Mouse (Mus musculus): Measurements from ENCODE around the gene Gm20388. TPM values are rescaled to one million over a fixed set of nuclear protein-coding genes. Genes with fewer than 3 reads are reported as not detected.

Gm20388 gene
- polyA plus RNA-seq, 1 experiment from 2014 or later = not detected

DNA sequence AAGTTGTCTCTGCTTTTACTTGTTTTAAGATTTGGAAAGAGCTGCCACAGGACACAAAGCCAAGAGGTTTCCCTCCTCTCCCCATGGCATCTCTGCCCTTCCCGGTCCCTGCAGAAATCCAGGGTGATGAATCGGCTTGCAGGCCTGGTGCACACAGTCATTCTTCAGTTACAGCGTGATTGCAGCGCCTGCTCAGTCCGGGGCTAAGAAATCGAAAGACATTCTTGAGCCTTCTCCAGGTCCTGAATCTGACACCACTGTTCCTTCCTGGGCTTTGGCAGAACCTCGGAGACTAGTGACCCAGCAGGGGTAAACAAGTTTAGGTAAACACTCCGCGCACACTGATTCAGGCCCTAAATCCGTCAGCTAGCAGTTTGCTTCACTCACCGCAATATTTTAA, 991.7 kb downstream of the Gm20388 start:
- no peak overlapping the region; the same call in 1 of the 2 replicates for H3K27ac ChIP-seq (replicated peaks; ENCODE audit: low read depth, low read length)
- H3K4me3 ChIP-seq (ENCODE audit: low read depth, low read length) = no peak overlapping the region
- no peak overlapping the region for H3K4me2 ChIP-seq (ENCODE audit: low read depth, severe bottlenecking)
- DNase-seq (ENCODE audit: low spot score) (no peak), ATAC-seq (ENCODE audit: insufficient number of reproducible peaks, low FRiP score, low TSS enrichment, low read depth) (no peak)
- no peaks in the 10 kb centered on the region for H3K36me3 ChIP-seq (ENCODE audit: control insufficient read depth, insufficient read depth, low read length)
- H3K27me3 ChIP-seq (ENCODE audit: control insufficient read depth, insufficient read depth, low read length) = peaks cover 20% of the 10 kb centered on the region
- 9% methylated on average over 11 of the region's 11 CpGs for WGBS
- peaks cover 17% of the 10 kb centered on the region; the same call in 1 of the 2 replicates for H3K4me1 ChIP-seq (ENCODE audit: control insufficient read depth, insufficient read depth, low read length)
- no peak overlapping the region for H3K9ac ChIP-seq (ENCODE audit: low read length)
- 0 out of 2 replicates have a peak, but pooled peaks cover 1% of the 10 kb centered on the region for H3K9me3 ChIP-seq (ENCODE audit: control insufficient read depth, low read length)

DNA sequence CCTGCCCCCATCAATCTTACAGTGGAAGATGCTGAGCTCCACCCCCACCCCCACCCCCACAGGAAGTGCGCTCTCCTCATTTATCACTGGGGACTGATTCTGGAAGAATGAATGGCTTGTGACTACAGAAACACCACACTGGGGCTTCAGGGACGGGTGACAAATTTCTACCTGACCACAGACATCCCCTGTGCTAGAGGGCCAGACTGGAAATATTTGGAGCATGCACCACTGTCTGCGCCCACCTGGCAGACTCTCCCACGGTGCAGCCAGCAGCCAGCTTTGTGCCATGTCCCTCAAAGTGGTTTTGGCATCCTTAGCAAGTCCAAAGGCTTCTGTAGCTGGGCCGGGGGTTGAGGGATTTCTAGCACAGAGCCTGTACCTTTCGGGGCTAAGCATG, 997.0 kb downstream of the Gm20388 start:
- H3K36me3 ChIP-seq (ENCODE audit: control insufficient read depth, insufficient read depth, low read length) = no peaks in the 10 kb centered on the region
- no peaks in the 10 kb centered on the region for H3K9me3 ChIP-seq (ENCODE audit: control insufficient read depth, low read length)
- peaks cover 3% of the 10 kb centered on the region; the same call in 1 of the 2 replicates for H3K27me3 ChIP-seq (ENCODE audit: control insufficient read depth, insufficient read depth, low read length)
- H3K4me2 ChIP-seq (ENCODE audit: low read depth, severe bottlenecking) = no peak overlapping the region
- no peak overlapping the region for H3K4me3 ChIP-seq (ENCODE audit: low read depth, low read length)
- H3K27ac ChIP-seq (replicated peaks; ENCODE audit: low read depth, low read length) = no peak overlapping the region
- ATAC-seq (ENCODE audit: insufficient number of reproducible peaks, low FRiP score, low TSS enrichment, low read depth) = no peak
- H3K9ac ChIP-seq (ENCODE audit: low read length) = no peak overlapping the region
- peaks cover 23% of the 10 kb centered on the region for H3K4me1 ChIP-seq (ENCODE audit: control insufficient read depth, insufficient read depth, low read length)
- WGBS = 56% methylated on average over 6 of the region's 6 CpGs
- DNase-seq (ENCODE audit: low spot score) = no peak

DNA sequence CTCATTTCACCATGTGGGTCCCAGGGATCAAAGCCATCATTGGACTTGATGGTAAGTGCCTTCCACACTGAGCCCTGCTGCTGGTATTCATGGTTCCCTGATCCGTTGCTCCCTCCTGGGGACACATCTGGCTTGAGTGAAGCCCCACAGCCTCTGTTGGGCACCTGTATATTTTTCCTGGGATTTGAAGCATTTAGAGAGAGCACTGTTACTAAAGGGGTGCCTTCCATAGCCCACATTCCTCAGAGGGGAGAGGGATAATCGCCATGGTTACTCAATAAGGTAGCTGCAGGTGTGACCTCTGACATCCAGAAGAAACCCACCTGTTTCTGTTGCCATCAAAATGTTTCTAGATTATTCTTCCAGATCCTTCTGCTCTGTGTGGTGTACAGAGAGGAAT, 1000.3 kb downstream of the Gm20388 start:
- H3K36me3 ChIP-seq (ENCODE audit: control insufficient read depth, insufficient read depth, low read length) = no peaks in the 10 kb centered on the region
- DNase-seq (ENCODE audit: low spot score) (peak; percentile 27), ATAC-seq (ENCODE audit: insufficient number of reproducible peaks, low FRiP score, low TSS enrichment, low read depth) (peak; percentile 54; the same call in 1 of the 2 replicates)
- H3K27me3 ChIP-seq (ENCODE audit: control insufficient read depth, insufficient read depth, low read length) = peaks cover 4% of the 10 kb centered on the region; the same call in 1 of the 2 replicates
- no peak overlapping the region for H3K27ac ChIP-seq (replicated peaks; ENCODE audit: low read depth, low read length)
- no peak overlapping the region for H3K4me3 ChIP-seq (ENCODE audit: low read depth, low read length)
- H3K4me1 ChIP-seq (ENCODE audit: control insufficient read depth, insufficient read depth, low read length) = peaks cover 26% of the 10 kb centered on the region
- H3K4me2 ChIP-seq (ENCODE audit: low read depth, severe bottlenecking) = no peak overlapping the region
- H3K9me3 ChIP-seq (ENCODE audit: control insufficient read depth, low read length) = no peaks in the 10 kb centered on the region
- WGBS = 46% methylated on average over 2 of the region's 2 CpGs
- H3K9ac ChIP-seq (ENCODE audit: low read length) = no peak overlapping the region

DNA sequence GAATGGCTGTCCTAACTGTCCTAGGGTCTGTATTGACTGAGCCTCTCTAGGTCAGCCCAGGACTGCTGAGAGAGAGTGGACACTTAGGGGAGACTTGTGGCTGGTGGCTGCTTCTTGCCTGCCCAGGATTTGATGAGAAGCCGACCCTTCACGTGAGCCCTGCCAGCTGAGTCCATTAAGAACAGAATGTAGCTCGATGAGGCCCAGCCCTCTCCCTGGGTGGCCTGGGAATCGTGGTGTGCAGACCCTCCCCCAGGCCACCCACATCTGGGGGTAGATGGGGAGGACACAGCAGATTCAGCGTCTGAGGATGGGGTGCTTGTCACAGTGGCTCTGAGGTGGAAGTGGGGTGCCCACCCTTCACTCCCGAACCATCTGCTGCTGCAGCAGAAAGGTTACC, 1001.8 kb downstream of the Gm20388 start:
- Histone ChIP-seq H3K4me2 (ENCODE audit: low read depth, severe bottlenecking) (no peak overlapping the region), H3K9me3 (ENCODE audit: control insufficient read depth, low read length) (no peaks in the 10 kb centered on the region), H3K36me3 (ENCODE audit: control insufficient read depth, insufficient read depth, low read length) (no peaks in the 10 kb centered on the region), H3K4me3 (ENCODE audit: low read depth, low read length) (no peak overlapping the region), H3K27me3 (ENCODE audit: control insufficient read depth, insufficient read depth, low read length) (peaks cover 4% of the 10 kb centered on the region; the same call in 1 of the 2 replicates), H3K4me1 (ENCODE audit: control insufficient read depth, insufficient read depth, low read length) (peaks cover 26% of the 10 kb centered on the region), H3K27ac (replicated peaks; ENCODE audit: low read depth, low read length) (no peak overlapping the region), H3K9ac (ENCODE audit: low read length) (no peak overlapping the region)
- 15% methylated on average over 6 of the region's 6 CpGs for WGBS
- no peak for ATAC-seq (ENCODE audit: insufficient number of reproducible peaks, low FRiP score, low TSS enrichment, low read depth)
- peak; percentile 23 for DNase-seq (ENCODE audit: low spot score)

GRCm38 (mm10) chr8:120916831-120917435, 1006.3 kb downstream of the Gm20388 start:
- ATAC-seq (ENCODE audit: insufficient number of reproducible peaks, low FRiP score, low TSS enrichment, low read depth) (no peak), DNase-seq (ENCODE audit: low spot score) (no peak)
- Histone ChIP-seq H3K4me3 (ENCODE audit: low read depth, low read length) (no peak overlapping the region), H3K9me3 (ENCODE audit: control insufficient read depth, low read length) (no peaks in the 10 kb centered on the region), H3K4me2 (ENCODE audit: low read depth, severe bottlenecking) (no peak overlapping the region), H3K27ac (replicated peaks; ENCODE audit: low read depth, low read length) (no peak overlapping the region), H3K27me3 (ENCODE audit: control insufficient read depth, insufficient read depth, low read length) (peaks cover 4% of the 10 kb centered on the region; the same call in 1 of the 2 replicates), H3K36me3 (ENCODE audit: control insufficient read depth, insufficient read depth, low read length) (no peaks in the 10 kb centered on the region), H3K4me1 (ENCODE audit: control insufficient read depth, insufficient read depth, low read length) (peaks cover 15% of the 10 kb centered on the region), H3K9ac (ENCODE audit: low read length) (no peak overlapping the region)
- 71% methylated on average over 14 of the region's 14 CpGs for WGBS

- Histone ChIP-seq H3K4me2 (ENCODE audit: low read depth, severe bottlenecking) (no peak overlapping the region), H3K9me3 (ENCODE audit: control insufficient read depth, low read length) (no peaks in the 10 kb centered on the region), H3K9ac (ENCODE audit: low read length) (no peak overlapping the region), H3K27ac (replicated peaks; ENCODE audit: low read depth, low read length) (no peak overlapping the region), H3K27me3 (ENCODE audit: control insufficient read depth, insufficient read depth, low read length) (no peaks in the 10 kb centered on the region), H3K4me1 (ENCODE audit: control insufficient read depth, insufficient read depth, low read length) (no peaks in the 10 kb centered on the region), H3K36me3 (ENCODE audit: control insufficient read depth, insufficient read depth, low read length) (no peaks in the 10 kb centered on the region), H3K4me3 (ENCODE audit: low read depth, low read length) (no peak overlapping the region)
- ATAC-seq (ENCODE audit: insufficient number of reproducible peaks, low FRiP score, low TSS enrichment, low read depth) (no peak), DNase-seq (ENCODE audit: low spot score) (no peak)
- WGBS = 79% methylated on average over 4 of the region's 4 CpGs
These were observed 1009.9 kb downstream of the Gm20388 start for GRCm38 (mm10) chr8:120920527-120920926.

GRCm38 (mm10) chr8:120926201-120926600, 1015.6 kb downstream of the Gm20388 start:
- no peaks in the 10 kb centered on the region for H3K9me3 ChIP-seq (ENCODE audit: control insufficient read depth, low read length)
- no peak overlapping the region for H3K9ac ChIP-seq (ENCODE audit: low read length)
- no peaks in the 10 kb centered on the region; the same call in 1 of the 2 replicates for H3K27me3 ChIP-seq (ENCODE audit: control insufficient read depth, insufficient read depth, low read length)
- H3K36me3 ChIP-seq (ENCODE audit: control insufficient read depth, insufficient read depth, low read length) = no peaks in the 10 kb centered on the region
- DNase-seq (ENCODE audit: low spot score) (no peak), ATAC-seq (ENCODE audit: insufficient number of reproducible peaks, low FRiP score, low TSS enrichment, low read depth) (no peak)
- WGBS = 81% methylated on average over 9 of the region's 9 CpGs
- no peak overlapping the region for H3K4me3 ChIP-seq (ENCODE audit: low read depth, low read length)
- H3K4me1 ChIP-seq (ENCODE audit: control insufficient read depth, insufficient read depth, low read length) = peaks cover 8% of the 10 kb centered on the region; the same call in 1 of the 2 replicates
- H3K27ac ChIP-seq (replicated peaks; ENCODE audit: low read depth, low read length) = no peak overlapping the region
- H3K4me2 ChIP-seq (ENCODE audit: low read depth, severe bottlenecking) = no peak overlapping the region

- no peak for DNase-seq (ENCODE audit: low spot score)
- no peak overlapping the region for H3K27ac ChIP-seq (replicated peaks; ENCODE audit: low read depth, low read length)
- WGBS = 78% methylated on average over 6 of the region's 6 CpGs
- peaks cover 8% of the 10 kb centered on the region; the same call in 1 of the 2 replicates for H3K4me1 ChIP-seq (ENCODE audit: control insufficient read depth, insufficient read depth, low read length)
- no peak overlapping the region for H3K9ac ChIP-seq (ENCODE audit: low read length)
- H3K27me3 ChIP-seq (ENCODE audit: control insufficient read depth, insufficient read depth, low read length) = no peaks in the 10 kb centered on the region; the same call in 1 of the 2 replicates
- no peaks in the 10 kb centered on the region for H3K36me3 ChIP-seq (ENCODE audit: control insufficient read depth, insufficient read depth, low read length)
- ATAC-seq (ENCODE audit: insufficient number of reproducible peaks, low FRiP score, low TSS enrichment, low read depth) = no peak
- no peaks in the 10 kb centered on the region for H3K9me3 ChIP-seq (ENCODE audit: control insufficient read depth, low read length)
- no peak overlapping the region for H3K4me2 ChIP-seq (ENCODE audit: low read depth, severe bottlenecking)
- H3K4me3 ChIP-seq (ENCODE audit: low read depth, low read length) = no peak overlapping the region
These were observed 1017.4 kb downstream of the Gm20388 start for GRCm38 (mm10) chr8:120928082-120928481.
